Mouse (Mus musculus): ENCODE measurements around the gene Arpp21. TPM values are rescaled to one million over a fixed set of nuclear protein-coding genes. Genes with fewer than 3 reads are reported as not detected.
"Not testable (repeated sequence)": the region's sequence is repeated elsewhere in the genome, so short reads cannot be mapped to it uniquely, and the experiment has no call there.

The Arpp21 gene
- polyA plus RNA-seq, 1 experiment, result not detected

GRCm38 (mm10) chr9:112102155-112102851 lies 133.4 kb downstream of the Arpp21 start:
- DNase-seq (ENCODE audit: low spot score), result no peak

GRCm38 (mm10) chr9:112100841-112101595 lies 134.7 kb downstream of the Arpp21 start:
- no peak for DNase-seq (ENCODE audit: low spot score)

GRCm38 (mm10) chr9:112098267-112098666 lies 137.5 kb downstream of the Arpp21 start:
- no peak for DNase-seq (ENCODE audit: low spot score)

- DNase-seq (ENCODE audit: low spot score), result no peak
Measured at GRCm38 (mm10) chr9:112095708-112096107, 140.0 kb downstream of the Arpp21 start.

- DNase-seq (ENCODE audit: low spot score), result no peak
Measured at GRCm38 (mm10) chr9:112095198-112095597, 140.5 kb downstream of the Arpp21 start.

GRCm38 (mm10) chr9:112078903-112079302 lies 156.8 kb downstream of the Arpp21 start:
- DNase-seq (ENCODE audit: low spot score), result no peak

GRCm38 (mm10) chr9:112078453-112078852 lies 157.3 kb downstream of the Arpp21 start:
- DNase-seq (ENCODE audit: low spot score), result no peak

- no peak for DNase-seq (ENCODE audit: low spot score)
Measured at GRCm38 (mm10) chr9:112075273-112075672, 160.5 kb downstream of the Arpp21 start.

GRCm38 (mm10) chr9:112074872-112075271 lies 160.9 kb downstream of the Arpp21 start:
- DNase-seq (ENCODE audit: low spot score), result no peak

- no peak for DNase-seq (ENCODE audit: low spot score)
Measured at GRCm38 (mm10) chr9:112071368-112071767, 164.4 kb downstream of the Arpp21 start.

- DNase-seq (ENCODE audit: low spot score), result no peak
Measured at GRCm38 (mm10) chr9:112070961-112071360, 164.8 kb downstream of the Arpp21 start.

GRCm38 (mm10) chr9:112068250-112068649 lies 167.5 kb downstream of the Arpp21 start:
- no peak for DNase-seq (ENCODE audit: low spot score)

GRCm38 (mm10) chr9:112060696-112061425 lies 174.9 kb downstream of the Arpp21 start:
- no peak for DNase-seq (ENCODE audit: low spot score)

GRCm38 (mm10) chr9:112054807-112055381 lies 180.8 kb downstream of the Arpp21 start:
- DNase-seq (ENCODE audit: low spot score), result no peak

GRCm38 (mm10) chr9:112047903-112048467 lies 187.8 kb downstream of the Arpp21 start:
- no peak for DNase-seq (ENCODE audit: low spot score)

- DNase-seq (ENCODE audit: low spot score), result no peak
Measured at GRCm38 (mm10) chr9:112040566-112040965, 195.2 kb downstream of the Arpp21 start.

GRCm38 (mm10) chr9:112037732-112038131 lies 198.0 kb downstream of the Arpp21 start:
- DNase-seq (ENCODE audit: low spot score), result no peak

GRCm38 (mm10) chr9:112033840-112034239 lies 201.9 kb downstream of the Arpp21 start:
- not testable (repeated sequence) for DNase-seq (ENCODE audit: low spot score)

- no peak for DNase-seq (ENCODE audit: low spot score)
Measured at GRCm38 (mm10) chr9:112032169-112032568, 203.6 kb downstream of the Arpp21 start.

- no peak for DNase-seq (ENCODE audit: low spot score)
Measured at GRCm38 (mm10) chr9:112023562-112024015, 212.1 kb downstream of the Arpp21 start.

GRCm38 (mm10) chr9:112023111-112023510 lies 212.6 kb downstream of the Arpp21 start:
- no peak for DNase-seq (ENCODE audit: low spot score)
